Mouse (Mus musculus): Measurements from ENCODE around the gene Tpm4.

Gene Tpm4

DNA sequence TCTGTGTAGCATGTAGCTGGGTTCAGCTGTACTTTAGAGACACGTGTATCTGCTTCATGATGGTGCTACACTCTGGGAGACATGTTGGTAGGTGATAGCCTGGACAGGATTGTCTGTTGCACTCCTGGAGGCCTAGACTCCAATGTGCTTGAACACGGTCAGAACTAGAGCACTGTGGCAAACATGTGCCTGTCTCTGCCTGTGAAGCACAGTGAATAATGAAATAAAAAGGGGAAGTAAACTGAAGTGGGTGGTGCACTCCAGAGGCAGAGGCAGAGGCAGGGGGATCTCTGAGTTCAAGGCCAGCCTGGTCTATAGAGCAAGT, 55.4 kb downstream of the Tpm4 start:
- DNase-seq (ENCODE audit: low spot score): no peak

GRCm38 (mm10) chr8:72192065-72192464, 57.3 kb downstream of the Tpm4 start:
- DNase-seq (ENCODE audit: low spot score): no peak

GRCm38 (mm10) chr8:72197997-72198396, 63.2 kb downstream of the Tpm4 start:
- DNase-seq (ENCODE audit: low spot score): no peak
